Mouse (Mus musculus) fat pad, adult 2 months (tissue): Measurements from ENCODE around the gene Srsf4.

ENCODE experiments used
- DNase-seq: peaks from one replicate; pipeline ENCODE4 v3.0.0-alpha.2; 2011; ENCODE audit warnings: low read depth, low spot score; ENCODE audit errors: extremely low read depth

The Srsf4 gene

GRCm38 (mm10) chr4:131914046-131914643 is 40.7 kb downstream of the Srsf4 start:
- DNase-seq = no peak

GRCm38 (mm10) chr4:131914891-131915469 is 41.6 kb downstream of the Srsf4 start:
- DNase-seq = no peak

GRCm38 (mm10) chr4:131915821-131916328 is 42.5 kb downstream of the Srsf4 start:
- DNase-seq = no peak

GRCm38 (mm10) chr4:131916425-131916824 is 43.0 kb downstream of the Srsf4 start:
- DNase-seq = no peak

GRCm38 (mm10) chr4:131917010-131917555 is 43.7 kb downstream of the Srsf4 start:
- DNase-seq = no peak

- DNase-seq = no peak
Measured at GRCm38 (mm10) chr4:131918026-131918533, 44.7 kb downstream of the Srsf4 start.

GRCm38 (mm10) chr4:131918711-131919500 is 45.5 kb downstream of the Srsf4 start:
- DNase-seq = no peak

- no peak for DNase-seq
Measured at GRCm38 (mm10) chr4:131919506-131920140, 46.2 kb downstream of the Srsf4 start.

- DNase-seq = no peak
Measured at GRCm38 (mm10) chr4:131920141-131920594, 46.8 kb downstream of the Srsf4 start.

- no peak for DNase-seq
Measured at GRCm38 (mm10) chr4:131920595-131921351, 47.4 kb downstream of the Srsf4 start.

GRCm38 (mm10) chr4:131921461-131922346 is 48.3 kb downstream of the Srsf4 start, which contains the start of gene Tmem200b:
Gene Tmem200b (plus strand): TSS chr4:131921771.
- no peak for DNase-seq

- DNase-seq = no peak
Measured at GRCm38 (mm10) chr4:131922404-131922803, 49.0 kb downstream of the Srsf4 start.

- no peak for DNase-seq
Measured at GRCm38 (mm10) chr4:131924096-131924810, 50.8 kb downstream of the Srsf4 start.

GRCm38 (mm10) chr4:131929146-131929545 is 55.7 kb downstream of the Srsf4 start:
- no peak for DNase-seq

- no peak for DNase-seq
Measured at GRCm38 (mm10) chr4:131939459-131939858, 66.0 kb downstream of the Srsf4 start.

- no peak for DNase-seq
Measured at GRCm38 (mm10) chr4:131940846-131941245, 67.4 kb downstream of the Srsf4 start.

- DNase-seq = no peak
Measured at GRCm38 (mm10) chr4:131947848-131948247, 74.4 kb downstream of the Srsf4 start.

GRCm38 (mm10) chr4:131949903-131950302 is 76.5 kb downstream of the Srsf4 start:
- no peak for DNase-seq
